Mouse (Mus musculus) stomach, postnatal 0 days (tissue): ENCODE measurements around the gene Foxn2.

Experiments used
- CTCF ChIP-seq: IDR thresholded peaks from 2 replicates; pipeline ENCODE4 v1.5.1; 2016; ENCODE audit warnings: antibody characterized with exemption, low read depth, mild to moderate bottlenecking, moderate library complexity
- EP300 ChIP-seq: optimal IDR thresholded peaks from 2 replicates; pipeline ENCODE3; 2016; ENCODE audit warnings: antibody characterized with exemption

- TF ChIP-seq CTCF (no peak), EP300 (no peak)
Observed at GRCm38 (mm10) chr17:88467696-88468095, 27.2 kb downstream of the Foxn2 start.
